Mouse (Mus musculus): ENCODE measurements around the gene Pianp. TPM values are rescaled to one million over a fixed set of nuclear protein-coding genes. Genes with fewer than 3 reads are reported as not detected.

Pianp gene
- polyA plus RNA-seq, 1 experiment from 2014 or later, result 0.40 TPM

DNA sequence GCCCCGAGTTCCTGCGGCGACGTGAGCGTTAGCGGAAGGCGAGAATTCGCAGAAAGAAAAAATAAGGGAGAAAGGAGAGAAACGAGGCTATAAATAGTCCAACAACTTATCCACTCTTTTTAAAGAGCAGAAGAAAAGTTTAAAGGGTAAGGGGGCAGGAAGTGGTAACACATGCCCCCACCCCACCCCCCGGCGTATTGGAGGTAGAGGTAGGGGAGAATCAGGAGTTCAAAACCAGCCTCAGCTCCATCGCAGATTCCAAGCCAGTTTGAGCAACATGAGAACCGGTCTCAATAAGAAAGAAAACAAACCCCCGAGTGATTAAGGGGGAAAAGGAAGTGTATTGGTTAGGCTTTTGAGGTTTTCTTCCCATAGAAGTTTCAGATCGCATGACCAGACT, 30.7 kb upstream of the Pianp start:
- H3K4me2 ChIP-seq, result peak overlapping the region; percentile 96
- H3K4me1 ChIP-seq (replicated peaks; ENCODE audit: control insufficient read depth, insufficient read depth, low read length), result peaks cover 13% of the 10 kb centered on the region
- WGBS, result 9% methylated on average over 15 of the region's 15 CpGs
- no peak for ATAC-seq (replicated peaks; ENCODE audit: low FRiP score)
- no peak for DNase-seq (ENCODE audit: low spot score)
- peak overlapping the region; percentile 85 for H3K4me3 ChIP-seq (ENCODE audit: low read depth, low read length)
- H3K9me3 ChIP-seq (ENCODE audit: control insufficient read depth, low read length), result no peaks in the 10 kb centered on the region; the same call in 1 of the 2 replicates
- H3K27ac ChIP-seq (ENCODE audit: low read depth, low read length), result peak overlapping the region; percentile 94
- peaks cover 8% of the 10 kb centered on the region; the same call in 1 of the 2 replicates for H3K36me3 ChIP-seq (ENCODE audit: control insufficient read depth, insufficient read depth, low read length)
- no peaks in the 10 kb centered on the region for H3K27me3 ChIP-seq (replicated peaks; ENCODE audit: control insufficient read depth, insufficient read depth, low read length)
- peak overlapping the region; percentile 94 for H3K9ac ChIP-seq (ENCODE audit: low read depth, low read length)

DNA sequence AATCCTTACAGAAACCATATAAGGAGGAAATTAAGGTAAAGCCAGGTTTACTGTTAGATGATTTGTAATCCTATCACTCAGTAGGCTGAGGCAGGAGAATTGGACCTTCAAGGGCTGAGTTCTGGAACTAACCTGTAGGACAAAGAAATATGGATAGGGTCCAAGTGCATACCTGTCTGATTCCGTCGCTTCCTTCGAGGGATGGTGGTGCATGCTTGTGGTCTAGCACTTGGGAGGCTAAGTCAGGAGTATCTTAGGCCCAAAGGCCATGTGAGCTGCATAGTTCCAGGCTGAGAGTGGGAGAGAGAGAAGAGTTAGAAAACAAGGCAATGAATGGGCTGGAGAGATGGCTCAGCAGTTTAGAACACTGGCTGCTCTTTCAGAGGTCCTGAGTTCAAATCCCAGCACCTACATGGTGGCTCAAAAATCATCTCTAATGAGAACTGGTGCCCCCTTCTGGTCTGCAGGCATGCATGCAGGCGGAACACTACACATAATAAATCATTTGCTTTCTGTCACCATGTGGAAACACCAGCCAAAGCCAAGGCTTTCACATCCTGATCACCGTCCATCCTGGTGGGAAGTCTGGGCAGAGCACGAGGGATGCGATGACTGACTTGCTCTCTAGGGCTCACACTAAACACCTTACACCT, 29.9 kb upstream of the Pianp start:
- peaks cover 13% of the 10 kb centered on the region for H3K4me1 ChIP-seq (replicated peaks; ENCODE audit: control insufficient read depth, insufficient read depth, low read length)
- H3K36me3 ChIP-seq (ENCODE audit: control insufficient read depth, insufficient read depth, low read length), result peaks cover 4% of the 10 kb centered on the region; the same call in 1 of the 2 replicates
- WGBS, result 96% methylated on average over 7 of the region's 7 CpGs
- no peak for ATAC-seq (replicated peaks; ENCODE audit: low FRiP score)
- H3K9me3 ChIP-seq (ENCODE audit: control insufficient read depth, low read length), result no peaks in the 10 kb centered on the region; the same call in 1 of the 2 replicates
- no peaks in the 10 kb centered on the region for H3K27me3 ChIP-seq (replicated peaks; ENCODE audit: control insufficient read depth, insufficient read depth, low read length)
- no peak overlapping the region; the same call in 1 of the 2 replicates for H3K9ac ChIP-seq (ENCODE audit: low read depth, low read length)
- no peak overlapping the region for H3K27ac ChIP-seq (ENCODE audit: low read depth, low read length)
- H3K4me3 ChIP-seq (ENCODE audit: low read depth, low read length), result peak overlapping the region; percentile 85
- DNase-seq (ENCODE audit: low spot score), result no peak
- H3K4me2 ChIP-seq, result peak overlapping the region; percentile 96

- Histone ChIP-seq H3K36me3 (ENCODE audit: control insufficient read depth, insufficient read depth, low read length) (no peaks in the 10 kb centered on the region), H3K27ac (ENCODE audit: low read depth, low read length) (no peak overlapping the region), H3K4me1 (replicated peaks; ENCODE audit: control insufficient read depth, insufficient read depth, low read length) (peaks cover 13% of the 10 kb centered on the region), H3K27me3 (replicated peaks; ENCODE audit: control insufficient read depth, insufficient read depth, low read length) (no peaks in the 10 kb centered on the region), H3K4me3 (ENCODE audit: low read depth, low read length) (no peak overlapping the region), H3K4me2 (no peak overlapping the region), H3K9ac (ENCODE audit: low read depth, low read length) (no peak overlapping the region), H3K9me3 (ENCODE audit: control insufficient read depth, low read length) (no peaks in the 10 kb centered on the region; the same call in 1 of the 2 replicates)
- ATAC-seq (replicated peaks; ENCODE audit: low FRiP score) (no peak), DNase-seq (ENCODE audit: low spot score) (no peak)
- 70% methylated on average over 4 of the region's 4 CpGs for WGBS
Measured at GRCm38 (mm10) chr6:124967766-124968165, 28.7 kb upstream of the Pianp start.

DNA sequence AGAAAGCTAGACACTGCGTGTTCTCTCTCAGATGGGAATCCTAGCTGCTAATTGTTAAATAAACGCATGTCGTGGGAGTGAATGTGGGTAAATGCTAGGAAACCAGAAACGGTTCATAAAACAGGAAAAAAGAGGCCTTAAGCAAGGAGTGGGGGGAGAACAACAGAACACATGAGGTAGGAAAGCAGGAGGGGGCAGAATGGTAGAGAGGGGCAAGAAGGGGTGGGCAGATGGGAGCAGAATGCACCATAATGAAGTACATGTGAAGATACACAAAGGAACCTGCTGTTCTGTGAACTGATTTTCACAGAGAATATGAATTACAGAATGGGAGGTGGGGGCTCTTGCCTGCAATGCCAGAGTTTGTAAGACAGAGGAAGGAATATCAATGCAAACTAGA, 4.3 kb upstream of the Pianp start:
- Histone ChIP-seq H3K4me3 (ENCODE audit: low read depth, low read length) (no peak overlapping the region), H3K9me3 (ENCODE audit: control insufficient read depth, low read length) (no peaks in the 10 kb centered on the region; the same call in 1 of the 2 replicates), H3K9ac (ENCODE audit: low read depth, low read length) (no peak overlapping the region), H3K27ac (ENCODE audit: low read depth, low read length) (no peak overlapping the region), H3K4me1 (replicated peaks; ENCODE audit: control insufficient read depth, insufficient read depth, low read length) (peaks cover 6% of the 10 kb centered on the region), H3K4me2 (no peak overlapping the region), H3K36me3 (ENCODE audit: control insufficient read depth, insufficient read depth, low read length) (no peaks in the 10 kb centered on the region), H3K27me3 (replicated peaks; ENCODE audit: control insufficient read depth, insufficient read depth, low read length) (peaks cover 55% of the 10 kb centered on the region)
- whole genome bisulfite sequencing, result 79% methylated on average over 4 of the region's 4 CpGs
- ATAC-seq (replicated peaks; ENCODE audit: low FRiP score) (no peak), DNase-seq (ENCODE audit: low spot score) (no peak)

- Histone ChIP-seq H3K27ac (ENCODE audit: low read depth, low read length) (no peak overlapping the region), H3K9me3 (ENCODE audit: control insufficient read depth, low read length) (no peaks in the 10 kb centered on the region; the same call in 1 of the 2 replicates), H3K4me3 (ENCODE audit: low read depth, low read length) (no peak overlapping the region), H3K9ac (ENCODE audit: low read depth, low read length) (no peak overlapping the region), H3K36me3 (ENCODE audit: control insufficient read depth, insufficient read depth, low read length) (no peaks in the 10 kb centered on the region), H3K4me1 (replicated peaks; ENCODE audit: control insufficient read depth, insufficient read depth, low read length) (peaks cover 6% of the 10 kb centered on the region), H3K27me3 (replicated peaks; ENCODE audit: control insufficient read depth, insufficient read depth, low read length) (peaks cover 66% of the 10 kb centered on the region), H3K4me2 (no peak overlapping the region)
- no peak for DNase-seq (ENCODE audit: low spot score)
- no peak for ATAC-seq (replicated peaks; ENCODE audit: low FRiP score)
- WGBS, result 77% methylated on average over 9 of the region's 9 CpGs
Measured at GRCm38 (mm10) chr6:124993365-124993764, 3.1 kb upstream of the Pianp start.

GRCm38 (mm10) chr6:124993876-124994275, 2.6 kb upstream of the Pianp start:
- Histone ChIP-seq H3K9ac (ENCODE audit: low read depth, low read length) (no peak overlapping the region), H3K27me3 (replicated peaks; ENCODE audit: control insufficient read depth, insufficient read depth, low read length) (peaks cover 71% of the 10 kb centered on the region), H3K4me1 (replicated peaks; ENCODE audit: control insufficient read depth, insufficient read depth, low read length) (peaks cover 6% of the 10 kb centered on the region), H3K27ac (ENCODE audit: low read depth, low read length) (no peak overlapping the region), H3K4me2 (no peak overlapping the region), H3K9me3 (ENCODE audit: control insufficient read depth, low read length) (no peaks in the 10 kb centered on the region; the same call in 1 of the 2 replicates), H3K36me3 (ENCODE audit: control insufficient read depth, insufficient read depth, low read length) (no peaks in the 10 kb centered on the region), H3K4me3 (ENCODE audit: low read depth, low read length) (no peak overlapping the region)
- DNase-seq (ENCODE audit: low spot score) (no peak), ATAC-seq (replicated peaks; ENCODE audit: low FRiP score) (no peak)
- WGBS, result 21% methylated on average over 11 of the region's 11 CpGs

GRCm38 (mm10) chr6:124995246-124995645, 1.2 kb upstream of the Pianp start:
- no peak overlapping the region for H3K4me2 ChIP-seq
- ATAC-seq (replicated peaks; ENCODE audit: low FRiP score), result no peak
- H3K4me3 ChIP-seq (ENCODE audit: low read depth, low read length), result no peak overlapping the region
- no peak overlapping the region for H3K27ac ChIP-seq (ENCODE audit: low read depth, low read length)
- DNase-seq (ENCODE audit: low spot score), result no peak
- H3K36me3 ChIP-seq (ENCODE audit: control insufficient read depth, insufficient read depth, low read length), result no peaks in the 10 kb centered on the region
- no peak overlapping the region for H3K9ac ChIP-seq (ENCODE audit: low read depth, low read length)
- peaks cover 85% of the 10 kb centered on the region for H3K27me3 ChIP-seq (replicated peaks; ENCODE audit: control insufficient read depth, insufficient read depth, low read length)
- no peaks in the 10 kb centered on the region; the same call in 1 of the 2 replicates for H3K9me3 ChIP-seq (ENCODE audit: control insufficient read depth, low read length)
- 84% methylated on average over 7 of the region's 7 CpGs for WGBS
- peaks cover 6% of the 10 kb centered on the region for H3K4me1 ChIP-seq (replicated peaks; ENCODE audit: control insufficient read depth, insufficient read depth, low read length)

DNA sequence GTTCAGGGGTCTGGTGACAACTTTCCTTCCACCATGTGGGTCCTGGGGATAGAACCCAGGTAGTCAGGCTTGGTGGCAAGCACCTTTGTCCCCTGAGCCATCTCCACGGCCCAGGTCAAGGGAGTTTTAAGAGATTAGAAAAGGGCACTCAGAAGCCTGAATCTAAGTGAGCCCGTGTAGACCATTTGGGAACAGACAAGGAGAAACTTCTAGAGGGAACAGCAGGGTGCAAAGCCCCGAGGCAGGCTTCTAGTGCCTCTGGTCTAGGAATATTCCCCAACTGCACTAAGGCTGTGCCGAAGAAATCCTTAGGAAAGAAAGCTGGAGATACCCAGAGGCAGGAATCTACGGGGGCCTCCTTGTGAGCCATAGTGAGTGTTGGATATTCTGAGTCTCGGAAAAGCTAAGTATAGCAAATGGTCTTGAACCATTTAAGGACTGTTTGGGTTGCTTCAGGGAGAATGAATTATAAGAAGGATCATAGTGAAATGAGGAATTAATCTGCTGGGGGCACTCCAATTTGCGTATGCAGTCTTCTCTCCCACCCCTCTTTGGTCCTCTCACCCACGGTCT, 577 bp upstream of the Pianp start:
- Histone ChIP-seq H3K27ac (ENCODE audit: low read depth, low read length) (no peak overlapping the region), H3K36me3 (ENCODE audit: control insufficient read depth, insufficient read depth, low read length) (no peaks in the 10 kb centered on the region), H3K4me3 (ENCODE audit: low read depth, low read length) (no peak overlapping the region), H3K9me3 (ENCODE audit: control insufficient read depth, low read length) (no peaks in the 10 kb centered on the region), H3K9ac (ENCODE audit: low read depth, low read length) (no peak overlapping the region), H3K4me1 (replicated peaks; ENCODE audit: control insufficient read depth, insufficient read depth, low read length) (peaks cover 6% of the 10 kb centered on the region), H3K27me3 (replicated peaks; ENCODE audit: control insufficient read depth, insufficient read depth, low read length) (peaks cover 92% of the 10 kb centered on the region), H3K4me2 (peak overlapping the region; percentile 92)
- DNase-seq (ENCODE audit: low spot score), result no peak
- no peak for ATAC-seq (replicated peaks; ENCODE audit: low FRiP score)
- 49% methylated on average over 8 of the region's 8 CpGs for WGBS

DNA sequence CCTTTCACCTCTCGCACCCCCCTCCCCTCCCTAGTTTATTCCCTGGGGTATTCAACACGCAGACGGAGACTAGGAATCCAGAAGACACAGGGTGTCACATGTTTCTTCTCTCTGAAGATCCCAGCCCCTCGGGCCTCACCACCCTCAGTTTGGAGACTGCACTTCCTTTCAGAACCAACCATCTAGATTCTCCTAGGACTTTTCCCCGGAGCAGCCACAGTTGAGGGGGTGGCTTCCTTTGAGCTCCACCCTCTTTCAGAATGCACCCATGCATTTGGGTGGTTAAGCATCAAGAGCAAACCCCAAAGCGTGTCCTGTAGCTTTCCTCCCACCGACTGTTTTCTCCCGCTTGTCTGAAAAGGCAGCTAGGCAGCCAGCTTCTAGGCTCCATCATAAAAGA, 1.6 kb downstream of the Pianp start:
- peaks cover 6% of the 10 kb centered on the region for H3K4me1 ChIP-seq (replicated peaks; ENCODE audit: control insufficient read depth, insufficient read depth, low read length)
- no peak overlapping the region for H3K9ac ChIP-seq (ENCODE audit: low read depth, low read length)
- H3K27ac ChIP-seq (ENCODE audit: low read depth, low read length), result no peak overlapping the region
- ATAC-seq (replicated peaks; ENCODE audit: low FRiP score) (no peak), DNase-seq (ENCODE audit: low spot score) (no peak)
- no peaks in the 10 kb centered on the region for H3K9me3 ChIP-seq (ENCODE audit: control insufficient read depth, low read length)
- WGBS, result 4% methylated on average over 8 of the region's 8 CpGs
- H3K4me2 ChIP-seq, result no peak overlapping the region
- no peak overlapping the region for H3K4me3 ChIP-seq (ENCODE audit: low read depth, low read length)
- no peaks in the 10 kb centered on the region for H3K36me3 ChIP-seq (ENCODE audit: control insufficient read depth, insufficient read depth, low read length)
- peaks cover 91% of the 10 kb centered on the region for H3K27me3 ChIP-seq (replicated peaks; ENCODE audit: control insufficient read depth, insufficient read depth, low read length)

All from liver, embryonic 11.5 days (tissue).